Mouse (Mus musculus): ENCODE data around the gene Dvl3.

- no peak for TF ChIP-seq CTCF (IDR thresholded peaks at IDR 0.05; ENCODE audit: borderline replicate concordance, control insufficient read depth, extremely low read depth, insufficient read depth, low read length, poor library complexity)
- TF ChIP-seq POLR2A (IDR thresholded peaks at IDR 0.05; ENCODE audit: control insufficient read depth, extremely low read depth, insufficient read depth, low read length, poor library complexity), result no peak
Observed at GRCm38 (mm10) chr16:20490581-20490980, 26.2 kb upstream of the Dvl3 start.

All from thymus, adult 2 months (tissue).